Mouse (Mus musculus): ENCODE data around the gene Ambra1. TPM values are rescaled to one million over a fixed set of nuclear protein-coding genes. Genes with fewer than 3 reads are reported as not detected.

The Ambra1 gene
- polyA plus RNA-seq, 1 experiment from 2014 or later = 23.6 TPM

GRCm38 (mm10) chr2:91962864-91963401 lies 233.0 kb downstream of the Ambra1 start:
- under 1% methylated on average over 32 of the region's 39 CpGs for WGBS
- peak overlapping the region; percentile 89 for H3K4me2 ChIP-seq (ENCODE audit: low read depth, low read length)
- peak overlapping the region; percentile 64; the same call in 1 of the 2 replicates for H3K27ac ChIP-seq (ENCODE audit: low read depth, low read length)
- no peaks in the 10 kb centered on the region for H3K9me3 ChIP-seq (ENCODE audit: control insufficient read depth, low read length)
- H3K4me1 ChIP-seq (ENCODE audit: control insufficient read depth, insufficient read depth, low read length) = peaks cover 24% of the 10 kb centered on the region
- H3K27me3 ChIP-seq (ENCODE audit: control insufficient read depth, insufficient read depth, low read length) = no peaks in the 10 kb centered on the region
- peak overlapping the region; percentile 79 for H3K4me3 ChIP-seq (ENCODE audit: low read depth, low read length)
- H3K9ac ChIP-seq (replicated peaks; ENCODE audit: low read depth, low read length) = peak overlapping the region; percentile 82
- ATAC-seq (ENCODE audit: low read depth) = peak; percentile 52
- H3K36me3 ChIP-seq (ENCODE audit: control insufficient read depth, insufficient read depth, low read length) = no peaks in the 10 kb centered on the region

- ATAC-seq (ENCODE audit: low read depth) = peak; percentile 94
Observed at GRCm38 (mm10) chr2:91963443-91963932, 233.6 kb downstream of the Ambra1 start.

GRCm38 (mm10) chr2:91964610-91965204 lies 234.8 kb downstream of the Ambra1 start:
- 0 out of 2 replicates have a peak overlapping the region, but pooled peaks have one; percentile 10 for H3K27ac ChIP-seq (ENCODE audit: low read depth, low read length)
- H3K4me2 ChIP-seq (ENCODE audit: low read depth, low read length) = no peak overlapping the region
- no peaks in the 10 kb centered on the region for H3K27me3 ChIP-seq (ENCODE audit: control insufficient read depth, insufficient read depth, low read length)
- no peaks in the 10 kb centered on the region for H3K9me3 ChIP-seq (ENCODE audit: control insufficient read depth, low read length)
- no peak overlapping the region for H3K4me3 ChIP-seq (ENCODE audit: low read depth, low read length)
- no peaks in the 10 kb centered on the region for H3K36me3 ChIP-seq (ENCODE audit: control insufficient read depth, insufficient read depth, low read length)
- peaks cover 20% of the 10 kb centered on the region for H3K4me1 ChIP-seq (ENCODE audit: control insufficient read depth, insufficient read depth, low read length)
- H3K9ac ChIP-seq (replicated peaks; ENCODE audit: low read depth, low read length) = no peak overlapping the region
- ATAC-seq (ENCODE audit: low read depth) = no peak
- WGBS = 72% methylated on average over 3 of the region's 3 CpGs

More at GRCm38 (mm10) chr2:91963443-91963932, 233.6 kb downstream of the Ambra1 start:
- peak overlapping the region; percentile 64; the same call in 1 of the 2 replicates for H3K27ac ChIP-seq (ENCODE audit: low read depth, low read length)
- H3K9ac ChIP-seq (replicated peaks; ENCODE audit: low read depth, low read length) = peak overlapping the region; percentile 82
- H3K4me2 ChIP-seq (ENCODE audit: low read depth, low read length) = peak overlapping the region; percentile 89
- under 1% methylated on average over 37 of the region's 57 CpGs for WGBS
- no peaks in the 10 kb centered on the region for H3K27me3 ChIP-seq (ENCODE audit: control insufficient read depth, insufficient read depth, low read length)
- H3K4me1 ChIP-seq (ENCODE audit: control insufficient read depth, insufficient read depth, low read length) = peaks cover 21% of the 10 kb centered on the region
- peak overlapping the region; percentile 79 for H3K4me3 ChIP-seq (ENCODE audit: low read depth, low read length)
- H3K9me3 ChIP-seq (ENCODE audit: control insufficient read depth, low read length) = no peaks in the 10 kb centered on the region
- H3K36me3 ChIP-seq (ENCODE audit: control insufficient read depth, insufficient read depth, low read length) = no peaks in the 10 kb centered on the region

- H3K4me3 ChIP-seq (ENCODE audit: low read depth, low read length) = 0 out of 2 replicates have a peak overlapping the region, but pooled peaks have one; percentile 3
- H3K9ac ChIP-seq (replicated peaks; ENCODE audit: low read depth, low read length) = no peak overlapping the region
- 30% methylated on average over 18 of the region's 20 CpGs for WGBS
Observed at GRCm38 (mm10) chr2:91965417-91965816, 235.5 kb downstream of the Ambra1 start.

GRCm38 (mm10) chr2:91966367-91966766 lies 236.4 kb downstream of the Ambra1 start:
- H3K27me3 ChIP-seq (ENCODE audit: control insufficient read depth, insufficient read depth, low read length) = no peaks in the 10 kb centered on the region
- no peak overlapping the region for H3K27ac ChIP-seq (ENCODE audit: low read depth, low read length)
- 94% methylated on average over 5 of the region's 5 CpGs for WGBS
- H3K4me1 ChIP-seq (ENCODE audit: control insufficient read depth, insufficient read depth, low read length) = peaks cover 13% of the 10 kb centered on the region
- H3K9me3 ChIP-seq (ENCODE audit: control insufficient read depth, low read length) = no peaks in the 10 kb centered on the region
- no peak overlapping the region for H3K4me2 ChIP-seq (ENCODE audit: low read depth, low read length)
- no peak for ATAC-seq (ENCODE audit: low read depth)
- H3K36me3 ChIP-seq (ENCODE audit: control insufficient read depth, insufficient read depth, low read length) = no peaks in the 10 kb centered on the region
- H3K9ac ChIP-seq (replicated peaks; ENCODE audit: low read depth, low read length) = no peak overlapping the region
- H3K4me3 ChIP-seq (ENCODE audit: low read depth, low read length) = no peak overlapping the region

More at GRCm38 (mm10) chr2:91965417-91965816, 235.5 kb downstream of the Ambra1 start:
- Histone ChIP-seq H3K27ac (ENCODE audit: low read depth, low read length) (0 out of 2 replicates have a peak overlapping the region, but pooled peaks have one; percentile 10), H3K9me3 (ENCODE audit: control insufficient read depth, low read length) (no peaks in the 10 kb centered on the region), H3K4me1 (ENCODE audit: control insufficient read depth, insufficient read depth, low read length) (peaks cover 15% of the 10 kb centered on the region), H3K27me3 (ENCODE audit: control insufficient read depth, insufficient read depth, low read length) (no peaks in the 10 kb centered on the region), H3K4me2 (ENCODE audit: low read depth, low read length) (peak overlapping the region; percentile 18; the same call in 1 of the 2 replicates), H3K36me3 (ENCODE audit: control insufficient read depth, insufficient read depth, low read length) (no peaks in the 10 kb centered on the region)
- no peak for ATAC-seq (ENCODE audit: low read depth)

- H3K4me1 ChIP-seq (ENCODE audit: control insufficient read depth, insufficient read depth, low read length) = peaks cover 11% of the 10 kb centered on the region; the same call in 1 of the 2 replicates
- 68% methylated on average over 11 of the region's 11 CpGs for WGBS
- H3K36me3 ChIP-seq (ENCODE audit: control insufficient read depth, insufficient read depth, low read length) = no peaks in the 10 kb centered on the region
- H3K27me3 ChIP-seq (ENCODE audit: control insufficient read depth, insufficient read depth, low read length) = no peaks in the 10 kb centered on the region
- no peak overlapping the region for H3K27ac ChIP-seq (ENCODE audit: low read depth, low read length)
- H3K9me3 ChIP-seq (ENCODE audit: control insufficient read depth, low read length) = no peaks in the 10 kb centered on the region
- H3K4me2 ChIP-seq (ENCODE audit: low read depth, low read length) = no peak overlapping the region
- H3K4me3 ChIP-seq (ENCODE audit: low read depth, low read length) = no peak overlapping the region
- no peak overlapping the region for H3K9ac ChIP-seq (replicated peaks; ENCODE audit: low read depth, low read length)
- ATAC-seq (ENCODE audit: low read depth) = no peak
Observed at GRCm38 (mm10) chr2:91967962-91968361, 238.0 kb downstream of the Ambra1 start.

Small RNAs within 50 kb of the gene (microRNA-seq; reads per million reads assigned to microRNA genes)
- gene Mir6999 = not detected

Other genes starting within 250 kb of the Ambra1 start
- 117 and 123 TPM in 2 replicates for gene Ckap5, start 203.4 kb upstream of the Ambra1 start, polyA plus RNA-seq (2014; fragmentation: Nextera tagmentation; extraction: Ambion mirVana)
- gene F2, start 93.7 kb upstream of the Ambra1 start, polyA plus RNA-seq (2014; fragmentation: Nextera tagmentation; extraction: Ambion mirVana) = 0.36 and 0.39 TPM in 2 replicates
- gene Zfp408, start 80.3 kb upstream of the Ambra1 start, polyA plus RNA-seq (2014; fragmentation: Nextera tagmentation; extraction: Ambion mirVana) = 6.4 and 9.3 TPM in 2 replicates
- 85.9 and 89.3 TPM in 2 replicates for gene Arhgap1, start 80.3 kb upstream of the Ambra1 start, polyA plus RNA-seq (2014; fragmentation: Nextera tagmentation; extraction: Ambion mirVana)
- gene Atg13, start 19.6 kb upstream of the Ambra1 start, polyA plus RNA-seq (2014; fragmentation: Nextera tagmentation; extraction: Ambion mirVana) = 42.3 and 43.5 TPM in 2 replicates
- gene Harbi1, start 19.3 kb upstream of the Ambra1 start, polyA plus RNA-seq (2014; fragmentation: Nextera tagmentation; extraction: Ambion mirVana) = 16.5 and 17.7 TPM in 2 replicates
- gene Chrm4, start 197.1 kb downstream of the Ambra1 start, polyA plus RNA-seq (2014; fragmentation: Nextera tagmentation; extraction: Ambion mirVana) = 1.1 and 1.4 TPM in 2 replicates
- 93.6 and 155 TPM in 2 replicates for gene Mdk, start 202.2 kb downstream of the Ambra1 start, polyA plus RNA-seq (2014; fragmentation: Nextera tagmentation; extraction: Ambion mirVana)
- gene Gm9821, start 215.6 kb downstream of the Ambra1 start, polyA plus RNA-seq (2014; fragmentation: Nextera tagmentation; extraction: Ambion mirVana) = 0.33 TPM in 2 replicates
- gene Dgkz, start 245.7 kb downstream of the Ambra1 start, polyA plus RNA-seq (2014; fragmentation: Nextera tagmentation; extraction: Ambion mirVana) = 36.7 and 51.1 TPM in 2 replicates

Measured in neural tube, embryonic 14.5 days (tissue).